16 mouse cellular contexts compared by ENCODE assay signal in genomic region chr11:108985836-108986235, GRCm38 (mm10).
"Had no signal": no experiment of that assay in that cellular context is flagged by ENCODE, and none has a peak within 500 bp of the region (broad histone marks: within the 10 kb centered on the region; RNA-seq: fewer than 3 reads in every experiment).

No protein-coding gene starts in this region.

- H3K9me3 ChIP-seq: limb, embryonic 12.5 days; liver, embryonic 13.5 days; lung, embryonic 15.5 days; midbrain, embryonic 12.5 days; neural tube, embryonic 15.5 days had no signal

- H3K27me3 ChIP-seq: limb, embryonic 12.5 days; liver, embryonic 13.5 days; lung, embryonic 15.5 days; megakaryocyte, embryonic 14.5 days; midbrain, embryonic 12.5 days; neural tube, embryonic 15.5 days had no signal

- H3K9ac ChIP-seq: limb, embryonic 12.5 days; liver, embryonic 13.5 days; liver, postnatal 0 days; lung, embryonic 15.5 days; midbrain, embryonic 12.5 days; neural tube, embryonic 15.5 days had no signal

- ATAC-seq: liver, postnatal 0 days had no signal

- H3K4me2 ChIP-seq: limb, embryonic 12.5 days; liver, embryonic 13.5 days; lung, embryonic 15.5 days; midbrain, embryonic 12.5 days; neural tube, embryonic 15.5 days had no signal

- H3K36me3 ChIP-seq: limb, embryonic 12.5 days; liver, embryonic 13.5 days; lung, embryonic 15.5 days; midbrain, embryonic 12.5 days; neural tube, embryonic 15.5 days had no signal

- DNase-seq: kidney, postnatal 10 days; liver; liver, embryonic 13.5 days; liver, postnatal 0 days; lung, postnatal 14 days; right cerebral cortex, adult 18-20 months; spleen, adult 18-20 months; thymus, adult 18-20 months; thymus, postnatal 14 days had no signal

- H3K4me1 ChIP-seq: limb, embryonic 12.5 days; liver, embryonic 13.5 days; megakaryocyte, embryonic 14.5 days; midbrain, embryonic 12.5 days; neural tube, embryonic 15.5 days had no signal

- H3K27ac ChIP-seq: limb, embryonic 12.5 days; liver, embryonic 13.5 days; lung, embryonic 15.5 days; macrophage; midbrain, embryonic 12.5 days; neural tube, embryonic 15.5 days had no signal

- H3K4me3 ChIP-seq: limb, embryonic 12.5 days; liver, embryonic 13.5 days; lung, embryonic 15.5 days; megakaryocyte, embryonic 14.5 days; midbrain, embryonic 12.5 days; myocyte; neural tube, embryonic 15.5 days had no signal
